Mouse (Mus musculus) kidney, adult 2 months (tissue): Measurements from ENCODE around the gene Tomm40. TPM values are rescaled to one million over a fixed set of nuclear protein-coding genes. Genes with fewer than 3 reads are reported as not detected.

Experiments used
- DNase-seq: peaks from one replicate; pipeline ENCODE4 v3.0.0; 2021
- H3K27ac ChIP-seq: fragments of 200-500 bp; 2 replicates; pipeline ENCODE4 v1.5.1; 2012; ENCODE audit warnings: low read depth, low read length, control low read depth, inconsistent platforms; ENCODE audit not compliant: insufficient read depth
- H3K27me3 ChIP-seq: fragments of 200-500 bp; replicated peaks from 2 replicates; pipeline ENCODE4 v1.6.1; 2012; ENCODE audit warnings: mild to moderate bottlenecking, moderate library complexity, low read length, inconsistent platforms; ENCODE audit not compliant: control insufficient read depth, insufficient read depth
- H3K36me3 ChIP-seq: fragments of 200-500 bp; 2 replicates; pipeline ENCODE4 v1.6.1; 2012; ENCODE audit warnings: mild to moderate bottlenecking, moderate library complexity, low read length, inconsistent platforms; ENCODE audit not compliant: control insufficient read depth, insufficient read depth
- H3K4me1 ChIP-seq: fragments of 200-500 bp; 2 replicates; pipeline ENCODE4 v1.6.1; 2011; ENCODE audit warnings: low read length; ENCODE audit not compliant: control insufficient read depth, insufficient read depth
- H3K4me3 ChIP-seq: fragments of 200-500 bp; 2 replicates; pipeline ENCODE4 v1.5.1; 2011; ENCODE audit warnings: mild to moderate bottlenecking, low read depth, low read length, control low read depth; ENCODE audit not compliant: insufficient read depth
- CTCF ChIP-seq: fragments of 200-500 bp; conservative IDR thresholded peaks from 2 replicates; pipeline ENCODE4 v1.5.1; 2011; ENCODE audit warnings: low read depth, mild to moderate bottlenecking, control low read depth, low read length, moderate library complexity, mixed read lengths; ENCODE audit not compliant: insufficient read depth, insufficient read length
- POLR2A ChIP-seq: fragments of 200-500 bp; IDR thresholded peaks from one replicate; pipeline ENCODE4 v1.6.1; 2011; ENCODE audit warnings: low read depth, low read length, control low read depth
- WGBS: fragments of 180-500 bp; shearing (Covaris S2); methylation state at CpG from one replicate; pipeline ENCODE4 v1.1.7; 2018; 5-methylcytosine and 5-hydroxymethylcytosine counted together
- polyA plus RNA-seq: library from polyadenylated mRNA; depleted of rRNA; stranded (reverse); fragments of >200 nt; gene quantifications from 2 replicates; pipeline ENCODE4 v1.2.3, GENCODE M21; 2012

Gene Tomm40
- polyA plus RNA-seq, 1 experiment = 83.9 TPM

GRCm38 (mm10) chr7:19755851-19756786, 40.9 kb upstream of the Tomm40 start:
- Histone ChIP-seq H3K4me1 (0 out of 2 replicates have a peak, but pooled peaks cover 3% of the 10 kb centered on the region), H3K27me3 (no peaks in the 10 kb centered on the region), H3K27ac (peak overlapping the region; percentile 88), H3K4me3 (peak overlapping the region; percentile 20; the same call in 1 of the 2 replicates), H3K36me3 (no peaks in the 10 kb centered on the region)
- WGBS = 39% methylated on average over 24 of the region's 24 CpGs
- DNase-seq = peak; percentile 84
- TF ChIP-seq POLR2A (no peak), CTCF (no peak)

- Histone ChIP-seq H3K4me1 (peaks cover 6% of the 10 kb centered on the region; the same call in 1 of the 2 replicates), H3K27ac (peak overlapping the region; percentile 88), H3K27me3 (no peaks in the 10 kb centered on the region), H3K36me3 (no peaks in the 10 kb centered on the region), H3K4me3 (no peak overlapping the region)
- TF ChIP-seq POLR2A = no peak
- 0 out of 2 replicates have a peak, but pooled peaks have one; percentile 13 for TF ChIP-seq CTCF
- DNase-seq = no peak
- WGBS = 80% methylated on average over 2 of the region's 2 CpGs
Observed at GRCm38 (mm10) chr7:19755008-19755407, 39.8 kb upstream of the Tomm40 start.

- H3K27ac ChIP-seq = peak overlapping the region; percentile 46
- no peak for DNase-seq
- H3K36me3 ChIP-seq = no peaks in the 10 kb centered on the region
- peaks cover 6% of the 10 kb centered on the region; the same call in 1 of the 2 replicates for H3K4me1 ChIP-seq
- WGBS = 53% methylated on average over 1 of the region's 1 CpGs
- H3K27me3 ChIP-seq = no peaks in the 10 kb centered on the region
- no peak overlapping the region for H3K4me3 ChIP-seq
- TF ChIP-seq CTCF (no peak), POLR2A (no peak)
Observed at GRCm38 (mm10) chr7:19754065-19754464, 38.8 kb upstream of the Tomm40 start.

GRCm38 (mm10) chr7:19753587-19753986, 38.3 kb upstream of the Tomm40 start:
- Histone ChIP-seq H3K27ac (peak overlapping the region; percentile 46), H3K27me3 (no peaks in the 10 kb centered on the region), H3K4me1 (peaks cover 6% of the 10 kb centered on the region; the same call in 1 of the 2 replicates), H3K36me3 (no peaks in the 10 kb centered on the region), H3K4me3 (no peak overlapping the region)
- peak; percentile 72 for DNase-seq
- TF ChIP-seq POLR2A = no peak
- TF ChIP-seq CTCF = no peak
- WGBS = 39% methylated on average over 7 of the region's 7 CpGs

GRCm38 (mm10) chr7:19752652-19753051, 37.4 kb upstream of the Tomm40 start:
- Histone ChIP-seq H3K27ac (no peak overlapping the region), H3K4me3 (no peak overlapping the region), H3K27me3 (no peaks in the 10 kb centered on the region), H3K4me1 (peaks cover 6% of the 10 kb centered on the region; the same call in 1 of the 2 replicates), H3K36me3 (no peaks in the 10 kb centered on the region)
- WGBS = 84% methylated on average over 8 of the region's 8 CpGs
- DNase-seq = peak; percentile 49
- TF ChIP-seq POLR2A (no peak), CTCF (peak; percentile 76)

- H3K36me3 ChIP-seq = no peaks in the 10 kb centered on the region
- no peaks in the 10 kb centered on the region for H3K27me3 ChIP-seq
- H3K27ac ChIP-seq = peak overlapping the region; percentile 74; the same call in 1 of the 2 replicates
- DNase-seq = no peak
- peaks cover 11% of the 10 kb centered on the region; the same call in 1 of the 2 replicates for H3K4me1 ChIP-seq
- H3K4me3 ChIP-seq = no peak overlapping the region
- TF ChIP-seq POLR2A = no peak
- TF ChIP-seq CTCF = no peak
- 41% methylated on average over 4 of the region's 4 CpGs for WGBS
Observed at GRCm38 (mm10) chr7:19751070-19751383, 35.8 kb upstream of the Tomm40 start.
